Mouse (Mus musculus) G1E (cell line): ENCODE data around the gene Sik1. TPM values are rescaled to one million over a fixed set of nuclear protein-coding genes. Genes with fewer than 3 reads are reported as not detected.

Experiments used
- ATAC-seq: 2 replicates; pipeline ENCODE4 v1.8.0; 2016; ENCODE audit warnings: mild to moderate bottlenecking; ENCODE audit not compliant: insufficient number of reproducible peaks, poor library complexity, low FRiP score, severe bottlenecking; ENCODE audit errors: extremely low read depth
- DNase-seq: peaks from one replicate; pipeline ENCODE4 v3.0.0; 2012; ENCODE audit warnings: low spot score
- H3K27me3 ChIP-seq: 2 replicates; pipeline ENCODE4 v1.6.1; 2012; ENCODE audit warnings: mild to moderate bottlenecking, low read length, inconsistent platforms; ENCODE audit not compliant: insufficient read depth
- H3K36me3 ChIP-seq: replicated peaks from 2 replicates; pipeline ENCODE3; 2012; ENCODE audit warnings: mild to moderate bottlenecking, inconsistent platforms
- H3K4me1 ChIP-seq: 2 replicates; pipeline ENCODE4 v1.6.1; 2012; ENCODE audit warnings: low read depth, low read length, inconsistent platforms, mixed read lengths; ENCODE audit not compliant: insufficient read depth
- H3K4me3 ChIP-seq: 2 replicates; pipeline ENCODE4 v1.5.1; 2012; ENCODE audit warnings: low read depth, mild to moderate bottlenecking, inconsistent platforms, low read length, moderate library complexity, mixed read lengths
- H3K9me3 ChIP-seq: replicated peaks from 2 replicates; pipeline ENCODE4 v1.6.1; 2012; ENCODE audit warnings: inconsistent platforms
- CTCF ChIP-seq: IDR thresholded peaks from 2 replicates; pipeline ENCODE4 v1.5.1; 2012; ENCODE audit warnings: low read depth, low read length, inconsistent platforms, mixed read lengths
- GATA1 ChIP-seq: IDR thresholded peaks from 2 replicates; pipeline ENCODE4 v1.6.1; 2012; ENCODE audit warnings: borderline replicate concordance, low read length, inconsistent platforms, mixed read lengths
- GATA2 ChIP-seq: IDR thresholded peaks from 2 replicates; pipeline ENCODE4 v1.6.1; 2012; ENCODE audit warnings: low read depth, low read length, inconsistent platforms, borderline replicate concordance
- POLR2AphosphoS5 ChIP-seq: IDR thresholded peaks from 2 replicates; pipeline ENCODE4 v1.6.1; 2012; ENCODE audit warnings: low read depth, low read length, inconsistent platforms; ENCODE audit not compliant: insufficient replicate concordance
- TAL1 ChIP-seq: conservative IDR thresholded peaks from 2 replicates; pipeline ENCODE4 v1.6.1; 2012; ENCODE audit warnings: low read depth, low read length, inconsistent platforms, mixed read lengths
- polyA plus RNA-seq: library from polyadenylated mRNA; stranded (reverse); fragments of >175 nt; gene quantifications from 2 replicates; pipeline ENCODE4 v1.2.3, GENCODE M21; 2012
- total RNA-seq, 2 experiments: library from RNA; stranded (forward) in 1 of 2; stranded (reverse) in 1 of 2; fragments of 200-1000 nt in 1 of 2; fragments of >200 nt in 1 of 2; fragmentation: Nextera tagmentation in 1 of 2; gene quantifications; 2 replicates each; pipeline ENCODE4 v1.2.3; 2014 to 2017

The Sik1 gene
- total and polyA plus RNA-seq, 3 experiments: 0.98 to 13.1 (median 6.9) TPM

DNA sequence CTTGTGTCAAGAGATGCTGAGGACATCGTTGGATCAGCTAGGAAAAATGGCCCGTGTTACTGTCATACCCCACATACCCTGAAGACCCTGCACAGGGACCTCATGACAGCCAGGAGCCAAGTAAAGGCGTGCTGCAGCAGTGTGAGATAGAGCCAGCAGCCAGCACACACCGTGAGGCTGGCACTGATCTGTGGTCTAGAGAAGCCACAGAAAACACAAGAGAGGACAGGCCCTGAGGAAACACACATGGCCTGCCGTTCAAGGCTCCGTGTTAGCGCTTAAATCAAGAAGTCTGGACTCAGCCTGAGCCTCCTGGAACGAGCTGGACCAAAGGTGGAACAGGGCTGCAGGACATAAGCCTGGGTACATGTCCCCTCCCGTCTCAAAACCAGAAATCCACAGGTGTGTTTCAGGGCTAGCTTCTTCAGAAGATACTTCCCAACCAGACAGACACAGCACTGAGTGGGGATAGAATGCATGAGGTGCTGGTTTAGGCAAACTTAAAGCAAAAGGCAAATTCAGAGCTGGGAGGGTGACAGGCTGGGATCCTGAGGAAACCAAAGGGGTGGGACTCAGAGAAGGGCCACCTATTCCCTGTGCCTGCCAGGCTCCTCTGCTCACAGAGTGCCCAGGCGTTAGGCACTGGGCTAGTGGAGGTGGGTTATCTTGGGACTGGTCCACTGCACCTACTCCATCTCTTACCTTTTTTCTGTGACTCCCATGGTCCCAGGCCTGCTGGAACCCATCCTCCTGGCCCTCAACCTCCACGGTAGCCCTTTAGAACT lies 9.3 kb upstream of the Sik1 start:
- TF ChIP-seq POLR2AphosphoS5 (no peak), CTCF (no peak), GATA2 (no peak), GATA1 (no peak), TAL1 (no peak)
- H3K27me3 ChIP-seq: peaks cover 26% of the 10 kb centered on the region
- H3K4me3 ChIP-seq: no peak overlapping the region
- H3K4me1 ChIP-seq: no peaks in the 10 kb centered on the region
- ATAC-seq (no peak), DNase-seq (no peak)
- no peaks in the 10 kb centered on the region for H3K9me3 ChIP-seq
- no peaks in the 10 kb centered on the region for H3K36me3 ChIP-seq

DNA sequence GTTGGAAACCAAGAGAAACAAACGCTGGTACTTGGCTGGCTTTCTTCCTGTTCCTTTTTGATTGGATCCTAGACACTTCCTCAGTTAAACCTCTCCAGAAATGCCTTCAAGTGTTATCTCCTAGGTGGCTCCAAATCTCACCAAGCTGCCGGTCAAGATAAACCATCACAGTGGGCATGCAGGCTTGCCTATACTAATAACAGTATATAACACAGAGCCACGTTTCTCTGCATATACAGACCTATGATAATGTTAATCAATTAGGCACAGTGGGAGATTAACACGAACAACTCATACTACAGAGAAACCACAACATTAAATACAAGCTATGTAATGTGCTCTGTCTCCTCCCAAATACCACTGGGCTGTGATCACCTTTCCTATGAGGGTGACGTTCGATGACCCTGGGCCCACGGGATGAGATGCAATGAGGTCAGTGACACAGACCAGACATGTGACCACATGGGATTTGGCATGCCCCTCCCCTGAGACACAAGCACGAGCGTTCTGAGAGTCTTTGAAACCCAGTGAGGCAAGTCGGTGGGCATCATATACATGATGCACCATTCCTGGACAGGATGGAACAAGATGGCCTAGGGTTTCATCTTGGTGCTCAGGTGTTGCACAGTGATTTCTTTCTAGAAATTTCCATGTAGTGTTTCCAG lies 7.7 kb upstream of the Sik1 start:
- Histone ChIP-seq H3K4me1 (no peaks in the 10 kb centered on the region), H3K36me3 (no peaks in the 10 kb centered on the region), H3K9me3 (no peaks in the 10 kb centered on the region), H3K4me3 (no peak overlapping the region), H3K27me3 (peaks cover 35% of the 10 kb centered on the region)
- no peak for ATAC-seq
- TF ChIP-seq POLR2AphosphoS5: no peak
- no peak for TF ChIP-seq GATA2
- no peak for TF ChIP-seq GATA1
- no peak for TF ChIP-seq TAL1
- no peak for TF ChIP-seq CTCF
- no peak for DNase-seq

GRCm38 (mm10) chr17:31862136-31862535 lies 6.5 kb upstream of the Sik1 start:
- Histone ChIP-seq H3K4me1 (no peaks in the 10 kb centered on the region), H3K4me3 (no peak overlapping the region), H3K9me3 (no peaks in the 10 kb centered on the region), H3K36me3 (no peaks in the 10 kb centered on the region), H3K27me3 (peaks cover 44% of the 10 kb centered on the region)
- no peak for TF ChIP-seq GATA2
- TF ChIP-seq TAL1: no peak
- no peak for TF ChIP-seq GATA1
- no peak for TF ChIP-seq CTCF
- TF ChIP-seq POLR2AphosphoS5: no peak
- ATAC-seq (no peak), DNase-seq (no peak)

DNA sequence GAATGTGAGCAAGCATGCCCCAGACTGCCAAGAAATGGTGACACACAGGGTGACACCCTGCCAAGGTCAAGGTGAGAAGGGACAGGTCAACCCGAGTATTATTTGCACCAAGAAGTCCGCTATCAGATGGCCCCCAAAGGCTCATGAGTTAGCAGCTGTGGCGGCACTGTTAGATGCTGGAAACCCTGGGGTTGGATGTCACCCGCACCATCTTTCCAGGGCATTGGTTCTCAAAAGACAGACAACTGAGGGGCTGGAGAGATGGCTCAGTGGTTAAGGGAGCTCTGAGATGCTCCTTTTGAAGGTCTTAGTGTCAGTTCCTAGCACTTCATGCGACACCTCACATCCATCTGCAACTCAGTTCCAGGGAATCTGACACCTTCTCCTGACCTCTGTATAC lies 6.1 kb upstream of the Sik1 start:
- H3K9me3 ChIP-seq: no peaks in the 10 kb centered on the region
- H3K36me3 ChIP-seq: no peaks in the 10 kb centered on the region
- H3K4me1 ChIP-seq: peaks cover 1% of the 10 kb centered on the region
- H3K27me3 ChIP-seq: peaks cover 45% of the 10 kb centered on the region
- TF ChIP-seq CTCF (no peak), POLR2AphosphoS5 (no peak), TAL1 (no peak)
- no peak for DNase-seq
- ATAC-seq: no peak
- H3K4me3 ChIP-seq: no peak overlapping the region

- Histone ChIP-seq H3K27me3 (peaks cover 49% of the 10 kb centered on the region), H3K4me1 (peaks cover 8% of the 10 kb centered on the region), H3K9me3 (no peaks in the 10 kb centered on the region), H3K4me3 (no peak overlapping the region), H3K36me3 (no peaks in the 10 kb centered on the region)
- no peak for DNase-seq
- no peak for ATAC-seq
- TF ChIP-seq CTCF: no peak
These were observed 5.3 kb upstream of the Sik1 start for GRCm38 (mm10) chr17:31860856-31861255.

DNA sequence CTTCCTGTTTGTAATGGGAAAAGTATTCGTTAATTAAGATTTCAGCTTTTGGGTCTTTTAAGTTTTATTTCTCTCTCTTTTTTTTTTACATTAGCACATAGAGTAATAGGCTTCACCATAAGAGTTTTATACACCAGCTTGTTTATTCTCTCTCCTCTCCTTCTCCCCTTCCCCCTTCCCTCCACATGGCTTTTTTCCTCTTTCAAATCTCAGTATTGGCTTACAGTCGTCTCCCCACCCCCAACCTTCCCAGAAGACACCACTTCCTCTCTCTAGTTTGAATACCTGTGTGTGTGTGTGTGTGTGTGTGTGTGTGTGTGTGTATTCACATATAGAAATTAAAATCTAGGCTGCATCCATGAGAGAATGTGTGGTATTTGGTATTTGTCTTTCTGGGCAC lies 3.8 kb upstream of the Sik1 start:
- no peak for DNase-seq
- peaks cover 15% of the 10 kb centered on the region for H3K4me1 ChIP-seq

More for the DNA sequence above, 3.8 kb upstream of the Sik1 start:
- no peaks in the 10 kb centered on the region for H3K9me3 ChIP-seq
- ATAC-seq: no peak
- H3K27me3 ChIP-seq: peaks cover 42% of the 10 kb centered on the region
- TF ChIP-seq GATA2 (no peak), CTCF (no peak), POLR2AphosphoS5 (no peak), TAL1 (no peak), GATA1 (no peak)
- no peaks in the 10 kb centered on the region for H3K36me3 ChIP-seq
- H3K4me3 ChIP-seq: no peak overlapping the region
